Mouse (Mus musculus) embryonic fibroblast, embryonic 13.5 days (primary cell): ENCODE measurements around the gene Mip. TPM values are rescaled to one million over a fixed set of nuclear protein-coding genes. Genes with fewer than 3 reads are reported as not detected.
"Not testable (repeated sequence)": the region's sequence is repeated elsewhere in the genome, so short reads cannot be mapped to it uniquely, and the experiment has no call there.

ENCODE experiments used
- H3K27ac ChIP-seq: 2 replicates; pipeline ENCODE4 v1.5.1; 2012; ENCODE audit warnings: low read length, control low read depth, inconsistent platforms; ENCODE audit not compliant: insufficient read depth
- H3K4me1 ChIP-seq: 2 replicates; pipeline ENCODE4 v1.6.1; 2011; ENCODE audit warnings: low read length; ENCODE audit not compliant: control insufficient read depth, insufficient read depth
- H3K4me3 ChIP-seq: 2 replicates; pipeline ENCODE4 v1.5.1; 2011; ENCODE audit warnings: mild to moderate bottlenecking, control low read depth, low read length; ENCODE audit not compliant: insufficient read depth
- CTCF ChIP-seq: IDR thresholded peaks from 2 replicates; pipeline ENCODE4 v1.5.1; 2011; ENCODE audit warnings: mild to moderate bottlenecking, control low read depth, low read length, moderate library complexity, borderline replicate concordance; ENCODE audit not compliant: insufficient read depth
- POLR2A ChIP-seq: IDR thresholded peaks from 2 replicates; pipeline ENCODE4 v1.6.1; 2011; ENCODE audit warnings: low read depth, mild to moderate bottlenecking, control low read depth, low read length, moderate library complexity
- polyA plus RNA-seq: library from polyadenylated mRNA; stranded (reverse); fragments of >200 nt; gene quantifications from 2 replicates; pipeline ENCODE4 v1.2.4, GENCODE M21; 2011; ENCODE audit warnings: low read depth; ENCODE audit not compliant: missing spikeins, insufficient read length

Mip gene
- polyA plus RNA-seq, 1 experiment, result not detected

- H3K4me1 ChIP-seq, result no peaks in the 10 kb centered on the region
- TF ChIP-seq POLR2A (no peak), CTCF (no peak)
- no peak overlapping the region for H3K4me3 ChIP-seq
- H3K27ac ChIP-seq, result no peak overlapping the region
Observed at GRCm38 (mm10) chr10:128263393-128264310, 38.0 kb downstream of the Mip start.

- no peak within 1 kb of the TSS for H3K4me3 ChIP-seq
- no peak for TF ChIP-seq CTCF
- H3K27ac ChIP-seq, result 0 out of 2 replicates have a peak within 1 kb of the TSS, but pooled peaks have one; percentile 51
Observed at GRCm38 (mm10) chr10:128268371-128268770, 42.7 kb downstream of the Mip start, which contains the start of gene Apof. TSS of gene Apof (plus strand) at chr10:128268671.

GRCm38 (mm10) chr10:128269206-128269910 is 43.7 kb downstream of the Mip start:
- Histone ChIP-seq H3K4me1 (no peaks in the 10 kb centered on the region), H3K4me3 (no peak overlapping the region), H3K27ac (peak overlapping the region; percentile 51)
- TF ChIP-seq CTCF (no peak), POLR2A (no peak)

More at GRCm38 (mm10) chr10:128268371-128268770, 42.7 kb downstream of the Mip start, which contains the start of gene Apof:
- no peaks in the 10 kb centered on the region for H3K4me1 ChIP-seq

GRCm38 (mm10) chr10:128270287-128270841 is 44.7 kb downstream of the Mip start, which contains the start of gene Stat2:
TSS of gene Stat2 (plus strand) at chr10:128270559.
- Histone ChIP-seq H3K27ac (peak within 1 kb of the TSS; percentile 54), H3K4me3 (peak within 1 kb of the TSS; percentile 84), H3K4me1 (no peaks in the 10 kb centered on the region)
- TF ChIP-seq POLR2A, result peak; percentile 94
- no peak for TF ChIP-seq CTCF

- peak overlapping the region; percentile 84 for H3K4me3 ChIP-seq
- H3K4me1 ChIP-seq, result no peaks in the 10 kb centered on the region
- no peak for TF ChIP-seq CTCF
- TF ChIP-seq POLR2A, result no peak
- H3K27ac ChIP-seq, result peak overlapping the region; percentile 54; the same call in 1 of the 2 replicates
Observed at GRCm38 (mm10) chr10:128270866-128271265, 45.2 kb downstream of the Mip start.

- Histone ChIP-seq H3K4me1 (no peaks in the 10 kb centered on the region), H3K4me3 (no peak overlapping the region), H3K27ac (no peak overlapping the region)
- no peak for TF ChIP-seq CTCF
- no peak for TF ChIP-seq POLR2A
Observed at GRCm38 (mm10) chr10:128271883-128272282, 46.2 kb downstream of the Mip start.

- H3K4me3 ChIP-seq, H3K27ac ChIP-seq, H3K4me1 ChIP-seq: not testable (repeated sequence)
Observed at GRCm38 (mm10) chr10:128272819-128273439, 47.3 kb downstream of the Mip start.

GRCm38 (mm10) chr10:128275374-128275773 is 49.7 kb downstream of the Mip start:
- not testable (repeated sequence) for H3K27ac ChIP-seq, H3K4me3 ChIP-seq, H3K4me1 ChIP-seq

- TF ChIP-seq CTCF, result no peak
- TF ChIP-seq POLR2A, result no peak
- Histone ChIP-seq H3K4me3 (no peak overlapping the region), H3K4me1 (no peaks in the 10 kb centered on the region), H3K27ac (no peak overlapping the region)
Observed at GRCm38 (mm10) chr10:128278158-128278557, 52.5 kb downstream of the Mip start.
